ENCODE assay signal across 34 mouse cellular contexts in genomic region chr3:87337899-87338298, GRCm38 (mm10). TPM values are rescaled to one million over a fixed set of nuclear protein-coding genes. Genes with fewer than 3 reads are reported as not detected.
A peak's percentile ranks its signal among the peaks of the same experiment; 100 is the strongest.
DNase-seq lines count a peak whose midpoint lies in the region; ATAC-seq lines count a peak whose summit lies in the region.
"Had no signal": no experiment of that assay in that cellular context is flagged by ENCODE, and none has a peak within 500 bp of the region (broad histone marks: within the 10 kb centered on the region; RNA-seq: fewer than 3 reads in every experiment).

No protein-coding gene starts in this region.

- no peaks in the 10 kb centered on the region for H3K36me3 ChIP-seq in heart, embryonic 16.5 days (ENCODE audit: control insufficient read depth, insufficient read depth)
- H3K36me3 ChIP-seq: embryonic facial prominence, embryonic 12.5 days; heart, embryonic 15.5 days; hindbrain, embryonic 12.5 days; intestine, embryonic 15.5 days; limb, embryonic 12.5 days; neural tube, embryonic 15.5 days; stomach, embryonic 15.5 days had no signal

- H3K27ac ChIP-seq in heart, embryonic 16.5 days (ENCODE audit: low read length) = no peak overlapping the region
- H3K27ac ChIP-seq: embryonic facial prominence, embryonic 12.5 days; heart, embryonic 15.5 days; hindbrain, embryonic 12.5 days; hindbrain, postnatal 0 days; intestine, embryonic 15.5 days; left cerebral cortex, adult 2 months; limb, embryonic 12.5 days; neural tube, embryonic 15.5 days; stomach, embryonic 15.5 days had no signal

- H3K4me2 ChIP-seq in heart, embryonic 16.5 days (ENCODE audit: low read depth, low read length) = no peak overlapping the region
- H3K4me2 ChIP-seq: embryonic facial prominence, embryonic 12.5 days; heart, embryonic 15.5 days; hindbrain, embryonic 12.5 days; intestine, embryonic 15.5 days; limb, embryonic 12.5 days; liver, embryonic 11.5 days; neural tube, embryonic 15.5 days; stomach, embryonic 15.5 days had no signal

- H3K4me3 ChIP-seq in heart, embryonic 16.5 days (ENCODE audit: low read length) = no peak overlapping the region
- H3K4me3 ChIP-seq: embryonic facial prominence, embryonic 12.5 days; heart, embryonic 15.5 days; hindbrain, embryonic 12.5 days; intestine, embryonic 15.5 days; left cerebral cortex, adult 2 months; limb, embryonic 12.5 days; neural tube, embryonic 15.5 days; stomach, embryonic 15.5 days had no signal

- ATAC-seq in granulocyte monocyte progenitor cell, adult 5-6 weeks (replicated peaks; ENCODE audit: poor library complexity, severe bottlenecking) = peak; percentile 86
- ATAC-seq in heart, embryonic 16.5 days (replicated peaks; ENCODE audit: extremely low read depth, insufficient read depth, low FRiP score) = 0 out of 2 replicates have a peak, but pooled peaks have one; percentile 55
- ATAC-seq in megakaryocyte, adult 5-6 weeks (ENCODE audit: poor library complexity, severe bottlenecking) = peak; percentile 79
- ATAC-seq: forebrain, embryonic 14.5 days; hindbrain, postnatal 0 days; intestine, embryonic 15.5 days had no signal

- no peaks in the 10 kb centered on the region for H3K27me3 ChIP-seq in heart, embryonic 16.5 days (ENCODE audit: control insufficient read depth, insufficient read depth, low read length)
- H3K27me3 ChIP-seq: embryonic facial prominence, embryonic 12.5 days; heart, embryonic 15.5 days; hindbrain, embryonic 12.5 days; intestine, embryonic 15.5 days; limb, embryonic 12.5 days; neural tube, embryonic 15.5 days; stomach, embryonic 15.5 days had no signal

- no peaks in the 10 kb centered on the region for H3K9me3 ChIP-seq in heart, embryonic 16.5 days (replicated peaks; ENCODE audit: control insufficient read depth, low read length)
- H3K9me3 ChIP-seq: embryonic facial prominence, embryonic 12.5 days; heart, embryonic 15.5 days; hindbrain, embryonic 12.5 days; intestine, embryonic 15.5 days; limb, embryonic 12.5 days; neural tube, embryonic 15.5 days; stomach, embryonic 15.5 days had no signal

- H3K4me1 ChIP-seq in heart, embryonic 16.5 days (ENCODE audit: control insufficient read depth, insufficient read depth, low read length) = no peaks in the 10 kb centered on the region
- H3K4me1 ChIP-seq: embryonic facial prominence, embryonic 12.5 days; heart, embryonic 15.5 days; hindbrain, embryonic 12.5 days; intestine, embryonic 15.5 days; limb, embryonic 12.5 days; neural tube, embryonic 15.5 days; stomach, embryonic 15.5 days had no signal

- peak; percentile 5 for DNase-seq in layer of hippocampus, adult 9-11 months
- DNase-seq in layer of hippocampus, adult 18-20 months (ENCODE audit: low spot score in 2 of 2) = no peak
- DNase-seq in cerebellum, postnatal 14 days = no peak
- no peak for DNase-seq in frontal cortex, postnatal 25 days (ENCODE audit: low spot score in 2 of 2)
- no peak for DNase-seq in testis, postnatal 14 days (ENCODE audit: low spot score)
- DNase-seq: adrenal gland, postnatal 36 days; B cell, adult 2 months; cerebellum, adult 8-10 months; cerebellum, postnatal 36 days; embryo, embryonic 11 days; gastrocnemius, postnatal 36 days; kidney, adult 2 months; kidney, postnatal 4 days; midbrain, embryonic 14.5 days; retina, postnatal 1 day; right cerebral cortex, postnatal 14 days; thymus, postnatal 14 days had no signal

- H3K9ac ChIP-seq in heart, embryonic 16.5 days (ENCODE audit: low read length) = no peak overlapping the region
- H3K9ac ChIP-seq: embryonic facial prominence, embryonic 12.5 days; heart, embryonic 15.5 days; hindbrain, embryonic 12.5 days; intestine, embryonic 15.5 days; limb, embryonic 12.5 days; neural tube, embryonic 15.5 days; stomach, embryonic 15.5 days had no signal

- 49% methylated on average over 5 of the region's 5 CpGs for WGBS in heart, embryonic 16.5 days

RNA-seq across cellular contexts. Expression of gene Cd5l, which starts 19.8 kb away (rescaled TPM):
- not detected for total RNA-seq in layer of hippocampus, adult 18-20 months (2021)
- total RNA-seq in granulocyte monocyte progenitor cell, adult 5-6 weeks (2014; fragmentation: Nextera tagmentation) = not detected in 2 replicates
- total RNA-seq in granulocyte monocyte progenitor cell, adult 5-6 weeks (2017) = 0.65 TPM in 1 of 2 replicates, not detected in the other
- polyA plus RNA-seq in heart, embryonic 16.5 days (2015; fragmentation: Nextera tagmentation; extraction: Ambion mirVana) = 0.22 and 0.25 TPM in 2 replicates
- total RNA-seq in megakaryocyte, adult 5-6 weeks (2015) = 0.62 TPM in 1 of 2 replicates, not detected in the other
- total RNA-seq in megakaryocyte, adult 5-6 weeks (2017) = 0.70 and 1.7 TPM in 2 replicates
- total RNA-seq: gastrocnemius, adult 18-20 months; gastrocnemius, postnatal 36 days; hindbrain, postnatal 0 days; left cerebral cortex, adult 2 months; left cerebral cortex, postnatal 25 days; megakaryocyte-erythroid progenitor cell, adult 5-6 weeks had no signal
- polyA plus RNA-seq: hindbrain, embryonic 12.5 days; limb, embryonic 12.5 days; midbrain, embryonic 14.5 days had no signal

RNA-seq across cellular contexts. Expression of gene Fcrl1, which starts 38.3 kb away (rescaled TPM):
- under 1 TPM; 0.17 to 0.41 TPM for total RNA-seq in layer of hippocampus, adult 18-20 months (2021)
- 2.1 and 4.1 TPM in 2 replicates for total RNA-seq in granulocyte monocyte progenitor cell, adult 5-6 weeks (2014; fragmentation: Nextera tagmentation)
- 0.69 and 0.82 TPM in 2 replicates for total RNA-seq in granulocyte monocyte progenitor cell, adult 5-6 weeks (2017)
- polyA plus RNA-seq in heart, embryonic 16.5 days (2015; fragmentation: Nextera tagmentation; extraction: Ambion mirVana) = 0.25 TPM in 2 replicates
- 4.0 and 5.8 TPM in 2 replicates for total RNA-seq in megakaryocyte, adult 5-6 weeks (2015)
- 2.9 and 3.6 TPM in 2 replicates for total RNA-seq in megakaryocyte, adult 5-6 weeks (2017)
- total RNA-seq: gastrocnemius, adult 18-20 months; gastrocnemius, postnatal 36 days had no signal
- polyA plus RNA-seq: hindbrain, postnatal 0 days; limb, embryonic 12.5 days had no signal
